Mouse (Mus musculus) hindbrain, embryonic 11.5 days (tissue): ENCODE measurements around the gene Setdb1. TPM values are rescaled to one million over a fixed set of nuclear protein-coding genes. Genes with fewer than 3 reads are reported as not detected.

Experiments used
- ATAC-seq: fragments of 200-750 bp; cut with Nextera tagmentation; 2 replicates; pipeline ENCODE4 v1.8.0; 2017; ENCODE audit warnings: mild to moderate bottlenecking, moderate TSS enrichment, moderate library complexity; ENCODE audit not compliant: low FRiP score
- DNase-seq: peaks from one replicate; pipeline ENCODE4 v3.0.0-alpha.2; 2015; ENCODE audit warnings: low spot score
- H3K27ac ChIP-seq: fragments of 300-500 bp; sonication (generic); 2 replicates; pipeline ENCODE4 v1.5.1; 2014; ENCODE audit warnings: mild to moderate bottlenecking, low read depth, low read length
- H3K27me3 ChIP-seq: fragments of 300-500 bp; sonication (generic); 2 replicates; pipeline ENCODE4 v1.6.1; 2014; ENCODE audit warnings: mild to moderate bottlenecking, low read length, moderate library complexity, mixed read lengths; ENCODE audit not compliant: control insufficient read depth, insufficient read depth
- H3K36me3 ChIP-seq: fragments of 300-500 bp; sonication (generic); 2 replicates; pipeline ENCODE4 v1.6.1; 2014; ENCODE audit warnings: mild to moderate bottlenecking, low read length, moderate library complexity, mixed read lengths; ENCODE audit not compliant: control insufficient read depth, insufficient read depth
- H3K4me1 ChIP-seq: fragments of 300-500 bp; sonication (generic); replicated peaks from 2 replicates; pipeline ENCODE4 v1.6.1; 2014; ENCODE audit warnings: low read length, mixed read lengths; ENCODE audit not compliant: control insufficient read depth, insufficient read depth
- H3K4me2 ChIP-seq: fragments of 300-500 bp; sonication (generic); replicated peaks from 2 replicates; pipeline ENCODE4 v1.6.1; 2014; ENCODE audit warnings: mild to moderate bottlenecking, low read depth, low read length
- H3K4me3 ChIP-seq: fragments of 300-500 bp; sonication (generic); 2 replicates; pipeline ENCODE4 v1.5.1; 2014; ENCODE audit warnings: low read depth, low read length
- H3K9ac ChIP-seq: fragments of 300-500 bp; sonication (generic); 2 replicates; pipeline ENCODE4 v1.6.1; 2014; ENCODE audit warnings: low read depth, low read length
- H3K9me3 ChIP-seq: fragments of 300-500 bp; sonication (generic); 2 replicates; pipeline ENCODE4 v1.6.1; 2016; ENCODE audit warnings: low read length; ENCODE audit not compliant: control insufficient read depth
- WGBS: fragments of 180-500 bp; shearing (Covaris S2); extraction: QIAGEN DNeasy Blood & Tissue Kit; methylation state at CpG from one replicate; pipeline ENCODE4 v1.1.7; 2014; 5-methylcytosine and 5-hydroxymethylcytosine counted together
- polyA plus RNA-seq: library from polyadenylated mRNA; unstranded; fragments of >200 nt; fragmentation: Nextera tagmentation; extraction: Ambion mirVana; gene quantifications from 2 replicates; pipeline ENCODE4 v1.2.1, GENCODE M21; 2014

Setdb1 gene
- polyA plus RNA-seq, 1 experiment from 2014 or later, result 58.6 TPM

DNA sequence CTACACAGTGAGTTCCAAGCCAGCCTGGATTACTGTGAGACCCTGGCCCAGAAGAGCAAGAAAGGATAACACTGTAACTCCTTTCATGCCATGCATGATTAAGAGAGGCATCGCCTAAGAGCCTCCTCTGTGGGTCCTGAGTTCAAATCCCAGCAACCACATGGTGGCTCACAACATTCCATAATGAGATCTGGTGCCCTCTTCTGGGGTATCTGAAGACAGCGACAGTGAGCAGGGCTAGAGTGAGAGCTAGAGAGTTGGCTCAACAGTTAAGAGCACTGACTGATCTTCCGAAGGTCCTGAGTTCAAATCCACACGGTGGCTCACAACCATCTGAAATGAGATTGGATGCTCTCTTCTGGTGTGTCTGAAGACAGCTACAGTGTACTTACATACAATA lies 82.5 kb downstream of the Setdb1 start:
- H3K4me2 ChIP-seq, result no peak overlapping the region
- no peak for ATAC-seq
- no peak for DNase-seq
- H3K4me3 ChIP-seq, result no peak overlapping the region
- H3K9me3 ChIP-seq, result no peaks in the 10 kb centered on the region
- no peaks in the 10 kb centered on the region for H3K27me3 ChIP-seq
- H3K27ac ChIP-seq, result no peak overlapping the region
- H3K36me3 ChIP-seq, result no peaks in the 10 kb centered on the region
- no peak overlapping the region for H3K9ac ChIP-seq
- H3K4me1 ChIP-seq, result no peaks in the 10 kb centered on the region
- 92% methylated on average over 4 of the region's 4 CpGs for WGBS

Other genes starting within 250 kb of the Setdb1 start
- 232 and 236 TPM in 2 replicates for gene Vps72, start 246.2 kb downstream of the Setdb1 start, polyA plus RNA-seq
- gene Tmod4, start 232.7 kb downstream of the Setdb1 start, polyA plus RNA-seq, result 0.68 and 1.1 TPM in 2 replicates
- gene Scnm1, start 223.2 kb downstream of the Setdb1 start, polyA plus RNA-seq, result 83.2 and 84.9 TPM in 2 replicates
- 12.5 and 19.3 TPM in 2 replicates for gene Lysmd1, start 223.1 kb downstream of the Setdb1 start, polyA plus RNA-seq
- gene Tnfaip8l2, start 214.8 kb downstream of the Setdb1 start, polyA plus RNA-seq, result 1.7 and 2.1 TPM in 2 replicates
- gene Sema6c, start 196.7 kb downstream of the Setdb1 start, polyA plus RNA-seq, result 22.6 and 27.0 TPM in 2 replicates
- 6.1 and 9.7 TPM in 2 replicates for gene Gabpb2, start 139.3 kb downstream of the Setdb1 start, polyA plus RNA-seq
- gene Cdc42se1, start 128.5 kb downstream of the Setdb1 start, polyA plus RNA-seq, result 110 and 117 TPM in 2 replicates
- gene Mllt11, start 125.0 kb downstream of the Setdb1 start, polyA plus RNA-seq, result 171 and 203 TPM in 2 replicates
- gene Gm128, start 115.6 kb downstream of the Setdb1 start, polyA plus RNA-seq, result 0.21 TPM in 1 of 2 replicates, not detected in the other
- gene Bnipl, start 106.0 kb downstream of the Setdb1 start, polyA plus RNA-seq, result 0.61 and 0.73 TPM in 2 replicates
- 42.2 and 46.5 TPM in 2 replicates for gene Mindy1, start 75.9 kb downstream of the Setdb1 start, polyA plus RNA-seq
- 31.0 and 31.3 TPM in 2 replicates for gene Prune1, start 75.1 kb downstream of the Setdb1 start, polyA plus RNA-seq
- gene Anxa9, start 50.0 kb downstream of the Setdb1 start, polyA plus RNA-seq, result 1.6 and 2.1 TPM in 2 replicates
- 101 and 105 TPM in 2 replicates for gene Cers2, start 42.4 kb downstream of the Setdb1 start, polyA plus RNA-seq
- gene 4930558C23Rik, start 45.6 kb upstream of the Setdb1 start, polyA plus RNA-seq, result not detected in 2 replicates
- gene Arnt, start 77.2 kb upstream of the Setdb1 start, polyA plus RNA-seq, result 21.8 and 24.8 TPM in 2 replicates
- 10.3 and 10.9 TPM in 2 replicates for gene Ctsk, start 142.1 kb upstream of the Setdb1 start, polyA plus RNA-seq
- 11.3 and 12.3 TPM in 2 replicates for gene Ctss, start 169.6 kb upstream of the Setdb1 start, polyA plus RNA-seq
- not detected in 2 replicates for gene Hormad1, start 202.5 kb upstream of the Setdb1 start, polyA plus RNA-seq
- 43.1 and 43.2 TPM in 2 replicates for gene Golph3l, start 231.7 kb upstream of the Setdb1 start, polyA plus RNA-seq